Mouse (Mus musculus): ENCODE results near the gene Tmem229b.
"Not testable (repeated sequence)": the region's sequence is repeated elsewhere in the genome, so short reads cannot be mapped to it uniquely, and the experiment has no call there.

The Tmem229b gene

GRCm38 (mm10) chr12:79006076-79006475 lies 1.4 kb downstream of the Tmem229b start:
- no peak for DNase-seq (ENCODE audit: low read depth)

DNA sequence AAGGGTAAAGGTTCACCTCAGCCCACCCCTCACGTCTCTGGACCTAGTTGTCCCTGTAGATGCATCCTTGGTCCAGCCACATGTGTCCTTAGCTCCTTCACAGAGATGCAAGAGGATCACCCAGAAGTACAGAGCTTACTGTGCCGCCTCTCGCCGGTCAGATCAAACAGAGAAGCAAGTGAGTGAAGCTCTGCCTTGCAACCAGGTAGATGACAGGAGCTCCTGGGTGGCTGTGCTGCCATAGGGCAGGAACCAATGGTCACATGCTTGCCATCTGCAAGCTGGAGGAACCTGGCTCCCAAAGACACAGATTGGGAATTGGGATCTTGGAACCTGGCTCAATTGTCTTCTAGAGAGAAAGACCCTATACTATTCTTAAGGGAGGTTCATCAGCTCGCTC lies 2.0 kb downstream of the Tmem229b start:
- no peak for DNase-seq (ENCODE audit: low read depth)

GRCm38 (mm10) chr12:79002978-79003377 lies 4.4 kb downstream of the Tmem229b start:
- DNase-seq (ENCODE audit: low read depth), result no peak

GRCm38 (mm10) chr12:79002406-79002805 lies 5.0 kb downstream of the Tmem229b start:
- DNase-seq (ENCODE audit: low read depth), result no peak

DNA sequence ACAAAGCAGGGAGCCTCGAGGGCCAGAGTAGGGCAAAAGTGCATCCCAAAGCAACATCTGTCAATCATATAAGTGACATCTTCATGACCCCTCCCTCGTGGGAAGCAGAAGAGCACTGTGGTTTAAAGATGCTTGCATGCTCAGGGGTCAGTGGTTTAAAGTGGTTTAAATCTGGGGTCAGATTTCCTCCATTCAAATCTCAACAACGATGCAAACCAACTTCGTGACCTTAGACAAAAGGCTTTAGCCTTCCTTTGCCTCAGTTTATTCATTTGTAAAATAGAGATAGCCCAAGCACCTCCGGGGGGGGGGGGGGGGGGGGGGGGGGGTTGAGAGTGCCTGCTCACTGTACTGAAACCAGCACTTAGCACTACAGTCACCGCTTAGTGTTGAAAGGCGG lies 10.7 kb downstream of the Tmem229b start:
- DNase-seq (ENCODE audit: low read depth), result no peak

GRCm38 (mm10) chr12:78996271-78996670 lies 11.2 kb downstream of the Tmem229b start:
- DNase-seq (ENCODE audit: low read depth), result no peak

GRCm38 (mm10) chr12:78987581-78988081 lies 19.8 kb downstream of the Tmem229b start:
- no peak for DNase-seq (ENCODE audit: low read depth)

DNA sequence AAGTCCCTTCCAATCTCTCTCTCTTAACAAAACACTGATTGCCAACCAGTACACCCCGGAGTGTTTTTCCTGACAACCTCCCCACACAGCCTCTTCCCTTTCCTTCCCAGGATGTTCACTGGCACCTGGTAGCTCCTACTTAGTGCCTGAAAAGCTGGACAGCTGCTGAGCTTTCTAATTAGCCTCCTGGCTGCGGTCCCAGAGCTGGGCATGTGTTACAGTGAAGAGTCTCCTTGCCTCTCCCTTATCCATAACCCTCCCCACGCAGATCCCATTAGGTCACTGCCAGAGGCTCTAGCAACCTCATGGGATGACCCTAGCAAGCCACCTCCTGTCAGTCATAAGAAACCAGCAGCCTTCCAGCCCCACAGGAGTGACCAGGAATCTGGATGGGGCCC lies 23.4 kb downstream of the Tmem229b start:
- no peak for DNase-seq (ENCODE audit: low read depth)

DNA sequence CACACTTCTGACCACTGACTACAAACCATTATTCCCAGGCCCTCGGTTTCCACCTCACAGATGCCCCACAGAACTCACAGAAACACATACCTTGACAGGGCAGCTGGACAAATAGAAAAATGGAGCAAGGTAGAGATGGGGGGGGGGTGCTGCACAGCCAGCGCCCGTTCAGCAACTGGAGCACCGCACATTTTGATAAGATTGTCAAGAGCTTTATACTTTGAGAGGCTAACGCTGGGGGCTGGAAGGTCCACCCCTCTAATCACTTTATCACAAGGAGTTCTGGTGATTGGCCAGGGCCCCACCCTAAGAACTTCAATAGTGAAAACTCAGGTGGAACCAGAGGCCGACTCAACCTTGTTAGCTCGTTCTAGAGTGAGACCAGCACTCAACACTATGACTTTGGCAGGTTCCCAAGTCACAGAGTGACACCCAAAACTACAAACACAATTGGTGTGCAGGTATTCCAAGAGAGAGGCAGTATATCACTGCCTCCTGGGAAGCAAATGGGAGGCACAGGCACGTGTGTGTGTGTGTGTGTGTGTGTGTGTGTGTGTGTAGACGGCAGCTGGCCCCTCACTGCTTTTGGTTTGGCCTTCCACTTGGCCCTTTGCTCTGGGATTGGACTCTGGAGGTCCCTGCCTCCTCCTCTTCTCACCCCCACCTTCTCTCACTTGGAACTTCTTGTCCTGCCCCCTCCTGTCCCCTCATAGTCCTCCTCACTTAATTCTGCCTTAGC lies 24.0 kb downstream of the Tmem229b start:
- no peak for DNase-seq (ENCODE audit: low read depth)

DNA sequence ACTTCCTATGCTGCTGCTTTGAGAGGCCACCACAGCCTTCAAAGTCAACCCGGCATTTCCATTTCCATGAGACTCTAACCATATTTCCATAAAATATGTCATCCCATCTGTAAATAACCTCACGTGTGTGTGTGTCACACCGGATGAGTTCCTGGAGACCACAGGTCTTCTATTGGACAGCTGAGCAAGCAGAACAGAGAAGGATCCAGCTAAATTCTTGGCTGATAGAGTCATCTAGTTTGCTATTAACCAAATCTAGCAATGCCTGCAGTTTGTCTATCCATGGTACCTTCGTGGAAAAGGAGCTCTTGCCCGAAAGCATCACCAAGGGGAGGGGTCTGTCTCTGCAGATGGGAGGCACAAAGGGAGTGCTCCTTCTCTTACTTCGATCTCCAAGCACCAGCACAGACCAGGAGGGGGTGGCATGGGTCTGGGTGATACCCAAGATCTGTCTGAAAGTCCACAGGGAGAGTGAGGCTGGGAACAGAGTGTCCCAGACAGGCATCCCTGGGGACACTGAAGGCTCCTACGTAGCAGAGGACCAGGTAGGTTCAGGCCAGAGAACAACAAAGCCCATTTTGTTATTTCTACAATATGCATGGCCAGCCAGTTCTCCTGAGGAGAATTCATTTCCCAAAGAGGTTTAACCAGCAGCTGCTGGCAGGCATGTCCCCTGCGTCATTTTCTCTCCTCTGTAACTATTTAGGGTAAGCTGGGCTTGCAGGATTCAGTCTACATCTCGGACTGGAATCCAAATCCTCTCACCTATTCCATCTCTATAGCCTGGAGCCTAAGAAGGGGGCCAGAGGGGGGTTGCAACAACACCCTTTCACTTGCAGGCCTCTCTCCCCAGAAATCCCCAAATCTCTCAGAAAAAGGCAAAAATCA lies 25.2 kb downstream of the Tmem229b start:
- DNase-seq (ENCODE audit: low read depth), result no peak

- no peak for DNase-seq (ENCODE audit: low read depth)
These were observed 26.3 kb downstream of the Tmem229b start for GRCm38 (mm10) chr12:78981131-78981530.

DNA sequence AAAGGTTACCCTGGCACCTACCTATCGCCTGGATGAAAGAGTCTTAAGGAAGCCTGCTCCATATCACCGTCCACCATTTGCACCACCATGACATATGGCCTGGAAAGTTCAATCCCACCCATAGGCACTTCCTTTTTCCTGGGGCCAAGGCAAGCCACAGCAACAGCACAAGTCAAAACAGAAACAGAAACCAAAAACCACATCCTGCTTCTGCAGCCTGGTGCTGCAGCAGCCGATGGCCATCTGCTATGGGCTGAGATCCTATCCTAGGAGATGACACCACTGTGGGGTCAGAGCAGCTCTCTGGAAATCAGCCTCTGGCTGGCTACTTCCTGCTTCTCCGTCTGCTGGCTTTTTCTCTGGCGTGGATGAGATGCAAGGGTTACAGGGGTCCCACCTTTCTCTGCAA lies 26.7 kb downstream of the Tmem229b start:
- no peak for DNase-seq (ENCODE audit: low read depth)

- DNase-seq (ENCODE audit: low read depth), result no peak
These were observed 29.9 kb downstream of the Tmem229b start for GRCm38 (mm10) chr12:78977552-78977951.

DNA sequence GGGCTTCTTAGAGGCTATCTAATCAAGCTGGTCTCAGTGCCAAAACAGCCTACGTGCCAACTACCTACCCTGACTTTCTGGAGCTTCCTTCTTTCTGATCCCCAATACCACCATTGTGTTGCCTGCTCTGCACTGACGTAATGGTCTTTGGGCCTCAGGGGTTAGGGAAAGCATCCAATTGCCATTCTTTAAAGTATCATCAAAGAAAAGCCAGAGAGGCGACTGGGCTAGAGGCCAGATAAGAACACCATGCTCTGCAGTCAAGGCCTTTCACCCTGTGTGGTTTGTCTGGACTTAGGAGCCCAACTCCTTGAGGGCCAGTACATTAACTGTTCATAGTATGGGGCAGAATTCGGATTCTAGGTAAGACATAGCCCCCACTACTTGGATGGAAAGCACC lies 30.3 kb downstream of the Tmem229b start:
- no peak for DNase-seq (ENCODE audit: low read depth)

DNA sequence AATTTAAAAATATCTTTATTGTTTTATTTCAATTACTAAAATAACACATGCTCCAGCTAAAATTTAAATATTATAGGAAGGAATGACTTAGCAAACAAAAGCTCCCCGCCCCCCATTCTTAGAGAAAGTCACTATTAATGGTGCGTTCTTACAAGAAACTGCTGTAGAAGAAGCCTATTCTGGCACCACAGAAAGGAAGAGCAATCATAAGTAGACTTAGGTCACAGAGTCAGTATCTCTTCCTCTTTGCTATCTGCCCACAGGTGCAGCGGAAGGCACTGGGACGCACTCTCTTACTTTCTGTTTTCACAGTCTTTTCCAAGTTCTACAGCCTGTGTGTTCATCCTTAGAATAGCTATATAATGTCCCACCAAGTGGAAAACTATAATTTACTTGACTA lies 31.6 kb downstream of the Tmem229b start:
- no peak for DNase-seq (ENCODE audit: low read depth)

DNA sequence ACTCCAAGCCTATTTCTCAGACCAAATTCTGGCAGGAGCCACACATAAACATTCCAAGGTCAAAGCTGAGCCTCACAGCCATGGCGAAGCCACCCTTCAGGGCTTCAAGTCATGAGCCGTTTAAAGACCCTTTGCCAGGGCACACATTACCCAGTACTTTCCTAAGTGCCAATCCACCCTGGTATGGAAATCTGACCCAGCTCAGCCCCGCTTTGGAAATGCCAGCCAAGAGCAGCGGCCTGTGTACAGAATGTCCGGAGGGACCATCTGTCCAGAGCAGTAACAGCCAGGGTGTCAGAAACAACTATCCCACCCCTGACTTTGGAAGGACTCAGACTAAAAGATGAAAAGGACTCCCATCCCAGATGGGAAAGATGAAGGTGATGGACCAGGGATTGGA lies 32.7 kb downstream of the Tmem229b start:
- no peak for DNase-seq (ENCODE audit: low read depth)

DNA sequence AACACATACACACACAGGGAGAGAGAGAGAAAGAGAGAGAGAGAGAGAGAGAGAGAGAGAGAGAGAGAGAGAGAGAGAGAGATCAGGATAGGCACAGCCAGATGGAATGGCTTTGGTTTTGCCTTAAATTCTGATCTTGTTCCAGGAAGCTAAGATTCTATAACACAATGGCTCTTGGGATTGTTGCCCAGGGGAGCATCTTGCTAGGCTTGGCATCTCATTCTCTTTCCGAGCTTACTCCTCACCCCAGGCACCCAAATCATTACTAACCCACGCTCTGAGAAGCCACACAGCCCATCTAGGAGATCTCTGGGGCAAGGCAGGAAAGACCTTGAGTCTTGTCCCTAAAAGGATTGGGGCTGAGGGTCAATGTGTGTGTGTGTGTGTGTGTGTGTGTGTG lies 33.6 kb downstream of the Tmem229b start:
- no peak for DNase-seq (ENCODE audit: low read depth)

DNA sequence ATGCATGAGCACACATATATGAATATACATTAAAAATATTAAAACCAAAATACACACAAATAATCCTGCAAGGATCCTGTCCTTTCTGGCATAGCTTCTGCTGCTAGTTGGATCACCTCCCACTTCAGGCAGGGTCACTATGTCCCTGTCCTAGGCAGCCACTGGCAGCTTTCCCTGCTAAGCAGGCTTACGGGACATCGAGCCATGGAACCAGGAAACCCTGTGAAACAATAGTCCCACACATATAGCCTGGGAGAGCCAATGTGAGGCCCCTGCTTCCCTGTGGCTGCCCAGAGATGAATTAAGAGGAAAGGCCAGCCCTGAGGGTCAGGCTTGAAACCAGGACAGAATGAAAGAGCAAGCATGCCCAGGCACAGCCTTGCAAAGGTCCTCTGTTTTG lies 35.8 kb downstream of the Tmem229b start:
- no peak for DNase-seq (ENCODE audit: low read depth)

GRCm38 (mm10) chr12:78970725-78971124 lies 36.7 kb downstream of the Tmem229b start:
- DNase-seq (ENCODE audit: low read depth), result no peak

GRCm38 (mm10) chr12:78964496-78964895 lies 42.9 kb downstream of the Tmem229b start:
- DNase-seq (ENCODE audit: low read depth), result not testable (repeated sequence)

GRCm38 (mm10) chr12:78956405-78956804 lies 51.0 kb downstream of the Tmem229b start:
- DNase-seq (ENCODE audit: low read depth), result no peak

GRCm38 (mm10) chr12:78952484-78952883 lies 54.9 kb downstream of the Tmem229b start:
- no peak for DNase-seq (ENCODE audit: low read depth)

DNA sequence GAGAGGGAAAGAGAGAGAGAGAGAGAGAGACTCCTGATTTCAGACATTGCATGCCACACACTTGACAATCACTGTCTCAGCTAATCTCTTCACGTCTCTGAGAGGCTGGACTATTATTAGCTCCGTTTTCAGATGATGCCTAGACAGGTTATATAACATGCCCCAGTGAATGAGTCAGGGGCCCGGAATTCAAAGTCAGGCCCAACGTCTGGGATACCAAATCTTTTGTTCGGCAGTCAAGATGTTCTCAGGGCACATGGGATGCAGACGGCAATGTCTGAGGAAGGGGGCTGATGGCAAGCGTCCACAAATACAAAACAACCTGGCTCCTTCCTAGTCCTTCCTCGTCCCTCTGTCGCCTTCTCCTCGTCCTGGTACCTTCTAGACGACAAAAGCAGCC lies 55.4 kb downstream of the Tmem229b start:
- DNase-seq (ENCODE audit: low read depth), result no peak
